Mouse (Mus musculus) intestine, postnatal 0 days (tissue): ENCODE results near the gene Msi2. TPM values are rescaled to one million over a fixed set of nuclear protein-coding genes. Genes with fewer than 3 reads are reported as not detected.

ENCODE experiments used
- ATAC-seq: fragments of 200-750 bp; cut with Nextera tagmentation; 2 replicates; pipeline ENCODE4 v1.8.0; 2017; ENCODE audit warnings: mild to moderate bottlenecking, moderate TSS enrichment, moderate library complexity
- H3K27ac ChIP-seq: fragments of 300-500 bp; sonication (generic); 2 replicates; pipeline ENCODE4 v1.5.1; 2014; ENCODE audit warnings: mild to moderate bottlenecking, low read depth, low read length, moderate library complexity
- H3K27me3 ChIP-seq: fragments of 300-500 bp; sonication (generic); replicated peaks from 2 replicates; pipeline ENCODE4 v1.6.1; 2014; ENCODE audit warnings: low read length, mixed read lengths; ENCODE audit not compliant: control insufficient read depth, insufficient read depth
- H3K36me3 ChIP-seq: fragments of 300-500 bp; sonication (generic); 2 replicates; pipeline ENCODE4 v1.6.1; 2014; ENCODE audit warnings: mild to moderate bottlenecking, moderate library complexity; ENCODE audit not compliant: control insufficient read depth, insufficient read depth
- H3K4me1 ChIP-seq: fragments of 300-500 bp; sonication (generic); replicated peaks from 2 replicates; pipeline ENCODE4 v1.6.1; 2014; ENCODE audit warnings: antibody characterized with exemption, low read length, mixed read lengths; ENCODE audit not compliant: control insufficient read depth, insufficient read depth
- H3K4me2 ChIP-seq: fragments of 300-500 bp; sonication (generic); replicated peaks from 2 replicates; pipeline ENCODE4 v1.6.1; 2014; ENCODE audit warnings: low read depth, mild to moderate bottlenecking, moderate library complexity
- H3K4me3 ChIP-seq: fragments of 300-500 bp; sonication (generic); 2 replicates; pipeline ENCODE4 v1.5.1; 2014; ENCODE audit warnings: low read depth, low read length
- H3K9ac ChIP-seq: fragments of 300-500 bp; sonication (generic); 2 replicates; pipeline ENCODE4 v1.6.1; 2014; ENCODE audit warnings: mild to moderate bottlenecking, low read depth, low read length
- H3K9me3 ChIP-seq: fragments of 300-500 bp; sonication (generic); 2 replicates; pipeline ENCODE4 v1.6.1; 2016; ENCODE audit warnings: mixed run types; ENCODE audit not compliant: control insufficient read depth
- CTCF ChIP-seq: sonication (generic); IDR thresholded peaks from 2 replicates; pipeline ENCODE4 v1.5.1; 2016; ENCODE audit warnings: low read depth, mild to moderate bottlenecking, control low read depth, antibody characterized with exemption, moderate library complexity
- WGBS: fragments of 180-500 bp; shearing (Covaris S2); extraction: QIAGEN DNeasy Blood & Tissue Kit; methylation state at CpG from one replicate; pipeline ENCODE4 v1.1.7; 2014; 5-methylcytosine and 5-hydroxymethylcytosine counted together
- polyA plus RNA-seq: library from polyadenylated mRNA; unstranded; fragments of >200 nt; fragmentation: Nextera tagmentation; extraction: Ambion mirVana; gene quantifications from 2 replicates; pipeline ENCODE4 v1.2.1, GENCODE M21; 2015

Msi2 gene
- polyA plus RNA-seq, 1 experiment from 2014 or later: 7.5 TPM

GRCm38 (mm10) chr11:88541666-88542639 lies 176.4 kb downstream of the Msi2 start:
- Histone ChIP-seq H3K27me3 (no peaks in the 10 kb centered on the region), H3K4me2 (no peak overlapping the region), H3K36me3 (no peaks in the 10 kb centered on the region; the same call in 1 of the 2 replicates), H3K9me3 (no peaks in the 10 kb centered on the region), H3K4me3 (no peak overlapping the region), H3K9ac (no peak overlapping the region), H3K27ac (no peak overlapping the region), H3K4me1 (no peaks in the 10 kb centered on the region)
- WGBS: 73% methylated on average over 15 of the region's 15 CpGs
- no peak for ATAC-seq
- TF ChIP-seq CTCF: no peak

- Histone ChIP-seq H3K36me3 (no peaks in the 10 kb centered on the region; the same call in 1 of the 2 replicates), H3K4me3 (no peak overlapping the region), H3K9me3 (no peaks in the 10 kb centered on the region), H3K27me3 (no peaks in the 10 kb centered on the region), H3K4me1 (no peaks in the 10 kb centered on the region), H3K4me2 (no peak overlapping the region), H3K9ac (no peak overlapping the region), H3K27ac (no peak overlapping the region)
- no peak for ATAC-seq
- 74% methylated on average over 8 of the region's 8 CpGs for WGBS
- TF ChIP-seq CTCF: no peak
These were observed 178.5 kb downstream of the Msi2 start for GRCm38 (mm10) chr11:88539637-88540478.

DNA sequence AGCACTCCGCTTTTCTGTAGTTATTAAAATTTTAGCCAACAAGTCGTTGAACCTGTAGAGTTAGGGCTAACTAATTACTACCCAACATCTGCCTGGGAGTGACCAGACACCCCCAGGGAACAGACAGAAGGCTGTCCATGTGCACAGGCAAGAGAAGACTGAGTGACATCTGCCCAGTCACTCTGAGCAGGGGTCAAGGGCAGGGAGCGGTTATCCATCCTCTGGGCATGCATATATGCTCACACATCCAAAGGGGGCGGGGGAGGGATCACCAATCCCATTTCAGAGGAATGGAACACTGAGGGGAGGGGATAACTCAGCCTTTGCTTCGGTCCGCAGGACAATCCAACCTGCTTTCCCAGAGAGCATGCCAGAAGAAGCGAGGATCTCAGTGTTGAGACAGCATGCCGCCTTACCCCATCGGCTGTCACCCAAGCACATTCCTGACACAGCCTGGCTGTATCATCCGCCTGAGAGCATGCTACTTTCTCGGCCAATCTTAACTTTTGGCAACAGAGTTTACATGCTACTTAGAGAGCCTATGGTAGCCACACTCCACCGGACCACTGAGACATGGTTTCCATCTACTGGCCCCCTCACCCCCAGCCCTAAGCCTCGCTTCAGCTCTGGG lies 179.5 kb downstream of the Msi2 start:
- no peak overlapping the region for H3K4me3 ChIP-seq
- ATAC-seq: no peak
- 81% methylated on average over 13 of the region's 13 CpGs for WGBS
- H3K27me3 ChIP-seq: no peaks in the 10 kb centered on the region
- no peaks in the 10 kb centered on the region for H3K4me1 ChIP-seq
- no peak overlapping the region for H3K4me2 ChIP-seq
- H3K36me3 ChIP-seq: no peaks in the 10 kb centered on the region; the same call in 1 of the 2 replicates
- TF ChIP-seq CTCF: no peak
- H3K27ac ChIP-seq: no peak overlapping the region
- H3K9me3 ChIP-seq: no peaks in the 10 kb centered on the region
- H3K9ac ChIP-seq: no peak overlapping the region

DNA sequence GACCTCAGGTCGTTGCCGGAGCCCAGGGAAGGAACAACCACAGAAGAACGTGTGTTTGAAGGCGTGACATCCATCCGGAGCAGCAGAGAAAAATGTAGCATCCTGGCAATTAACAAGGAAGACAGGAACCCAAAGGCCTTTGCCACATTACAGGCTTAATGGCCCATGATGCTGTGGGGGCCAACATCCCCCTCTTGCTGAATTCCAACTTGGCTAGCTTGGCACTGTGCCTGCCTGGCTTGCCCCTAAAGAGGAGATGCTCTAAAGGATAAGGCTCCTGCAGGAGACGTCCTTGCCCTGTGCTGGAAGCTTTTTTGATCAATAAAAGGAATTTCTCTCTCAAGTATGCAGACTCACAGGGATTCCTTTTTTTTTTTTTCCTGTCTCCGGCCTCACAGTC lies 181.0 kb downstream of the Msi2 start:
- WGBS: 79% methylated on average over 7 of the region's 7 CpGs
- H3K4me1 ChIP-seq: no peaks in the 10 kb centered on the region
- ATAC-seq: no peak
- no peaks in the 10 kb centered on the region; the same call in 1 of the 2 replicates for H3K36me3 ChIP-seq
- no peaks in the 10 kb centered on the region for H3K27me3 ChIP-seq
- H3K4me3 ChIP-seq: no peak overlapping the region
- no peak overlapping the region for H3K4me2 ChIP-seq
- TF ChIP-seq CTCF: no peak
- no peak overlapping the region for H3K9ac ChIP-seq
- H3K27ac ChIP-seq: no peak overlapping the region
- H3K9me3 ChIP-seq: no peaks in the 10 kb centered on the region

- no peak for TF ChIP-seq CTCF
- no peak overlapping the region for H3K9ac ChIP-seq
- ATAC-seq: no peak
These were observed 181.5 kb downstream of the Msi2 start for GRCm38 (mm10) chr11:88536861-88537260.

More at GRCm38 (mm10) chr11:88536861-88537260, 181.5 kb downstream of the Msi2 start:
- Histone ChIP-seq H3K4me1 (no peaks in the 10 kb centered on the region), H3K36me3 (no peaks in the 10 kb centered on the region), H3K9me3 (no peaks in the 10 kb centered on the region), H3K27me3 (no peaks in the 10 kb centered on the region), H3K4me2 (no peak overlapping the region), H3K27ac (no peak overlapping the region), H3K4me3 (no peak overlapping the region)
- 100% methylated on average over 2 of the region's 2 CpGs for WGBS
